Mouse (Mus musculus): ENCODE data around the gene Mlxip.

Mlxip gene

DNA sequence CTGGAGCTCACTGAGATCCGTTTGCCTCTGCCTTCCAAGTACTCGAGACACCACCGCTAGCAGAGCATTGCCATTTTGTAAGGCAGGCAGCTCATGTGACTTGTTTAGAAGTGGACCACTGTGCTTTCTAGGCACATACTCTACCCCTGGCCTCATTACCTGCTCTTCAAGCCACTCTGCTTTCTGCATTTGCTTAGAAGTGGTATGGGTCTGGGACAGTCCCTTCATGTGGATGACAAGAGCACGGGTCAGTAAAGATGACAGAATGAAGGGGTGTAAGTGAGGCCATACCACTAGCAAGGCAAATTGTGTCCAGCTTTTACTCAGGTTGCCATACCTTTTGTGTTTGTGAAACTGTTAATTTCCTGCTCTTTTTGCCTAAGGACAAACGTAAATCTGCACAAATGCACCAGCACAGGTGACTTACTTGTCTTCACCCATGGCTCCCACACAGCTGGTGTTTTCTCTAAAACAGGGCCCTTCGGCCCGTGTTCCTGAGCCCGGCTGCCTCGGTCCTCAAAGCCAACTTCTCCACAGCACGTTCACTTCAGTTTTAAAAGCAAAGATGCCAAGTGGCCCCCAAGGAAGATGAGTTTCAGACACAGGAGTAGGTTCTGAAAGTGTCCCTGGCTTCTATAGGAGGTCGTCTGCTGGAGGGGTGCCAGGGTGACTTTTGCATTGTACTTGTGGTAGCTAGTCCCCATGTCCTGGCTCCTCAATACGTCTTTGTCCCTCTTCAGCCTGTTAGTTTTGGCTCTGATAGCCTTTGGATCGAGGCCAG lies 37.1 kb downstream of the Mlxip start:
- no peak for DNase-seq (ENCODE audit: low read depth, low spot score)

- DNase-seq (ENCODE audit: low read depth, low spot score) = no peak
Measured at GRCm38 (mm10) chr5:123432305-123432874, 37.8 kb downstream of the Mlxip start.

DNA sequence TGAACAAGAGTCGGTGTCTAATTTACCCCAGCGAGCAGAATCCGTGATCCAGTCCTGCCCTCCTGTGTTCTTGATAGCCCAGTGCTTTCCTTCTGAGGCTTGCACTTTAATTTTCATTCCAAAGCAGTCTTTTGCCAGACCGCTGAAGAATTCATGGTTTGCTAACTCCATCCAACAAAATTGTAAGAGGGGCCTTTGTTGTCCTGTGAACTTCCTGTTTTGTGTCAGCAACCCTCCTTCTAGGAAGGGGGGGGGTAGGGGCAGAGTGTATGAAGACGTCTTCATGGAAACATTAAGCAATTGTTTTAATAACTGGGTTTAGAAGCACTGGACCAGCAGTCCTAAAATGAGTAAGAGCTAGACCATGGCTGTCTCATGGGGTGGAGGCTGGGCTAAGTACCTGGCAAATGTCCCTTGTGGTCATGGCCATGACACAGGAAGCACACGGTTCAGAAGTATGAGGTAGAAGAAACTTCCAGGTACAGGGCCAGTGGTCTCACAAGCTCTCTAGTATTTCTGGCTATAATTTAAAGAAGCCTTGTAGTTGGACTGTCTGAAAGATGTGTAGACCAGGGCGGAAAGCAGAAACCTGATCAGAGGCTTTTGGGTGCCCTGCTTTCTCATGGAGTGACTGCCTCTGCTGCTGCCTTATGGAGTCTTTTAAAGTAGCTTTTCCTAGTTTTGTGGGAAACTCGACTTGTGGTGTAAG lies 41.6 kb downstream of the Mlxip start:
- no peak for DNase-seq (ENCODE audit: low read depth, low spot score)

GRCm38 (mm10) chr5:123436780-123437175 lies 42.2 kb downstream of the Mlxip start:
- no peak for DNase-seq (ENCODE audit: low read depth, low spot score)

DNA sequence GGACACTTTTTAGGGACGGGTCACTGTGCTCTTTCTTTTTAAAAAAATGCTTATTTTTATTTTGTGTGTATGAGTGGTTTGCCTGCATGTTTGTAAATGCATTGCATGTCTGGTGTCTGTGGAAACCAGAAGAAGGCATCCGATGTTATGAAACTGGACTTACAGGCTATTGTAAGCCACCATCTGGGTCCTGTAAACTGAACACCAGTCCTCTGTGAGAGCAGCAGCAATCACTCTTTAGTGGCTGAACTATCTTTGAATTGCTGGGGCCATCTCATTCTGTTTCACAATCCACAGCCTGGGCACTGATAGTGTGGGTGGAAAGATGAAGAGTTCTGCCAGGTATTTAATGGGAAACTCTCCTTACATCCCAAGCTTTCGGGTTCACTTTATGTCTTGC lies 43.8 kb downstream of the Mlxip start:
- DNase-seq (ENCODE audit: low read depth, low spot score) = no peak

GRCm38 (mm10) chr5:123439312-123439711 lies 44.7 kb downstream of the Mlxip start:
- DNase-seq (ENCODE audit: low read depth, low spot score) = no peak

DNA sequence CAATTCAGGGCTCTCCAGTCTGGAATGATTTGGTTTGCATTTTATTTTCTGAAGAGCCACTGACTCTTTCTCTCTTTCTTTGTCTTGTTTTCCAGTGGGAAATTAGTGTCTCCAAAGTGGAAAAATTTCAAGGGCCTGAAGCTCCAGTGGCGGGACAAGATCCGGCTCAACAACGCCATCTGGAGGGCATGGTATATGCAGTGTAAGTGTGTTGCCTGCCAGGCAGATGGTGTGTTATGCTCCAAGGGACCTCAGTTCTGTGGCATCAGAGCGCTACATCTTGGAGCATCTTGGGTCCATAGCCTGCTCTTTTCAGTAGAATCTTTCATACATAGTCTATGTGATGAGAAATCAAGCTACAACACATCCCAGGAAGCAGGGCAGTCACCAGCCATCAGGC lies 45.3 kb downstream of the Mlxip start:
- DNase-seq (ENCODE audit: low read depth, low spot score) = no peak

GRCm38 (mm10) chr5:123440664-123441063 lies 46.1 kb downstream of the Mlxip start:
- DNase-seq (ENCODE audit: low read depth, low spot score) = no peak

GRCm38 (mm10) chr5:123442283-123442682 lies 47.7 kb downstream of the Mlxip start:
- DNase-seq (ENCODE audit: low read depth, low spot score) = no peak

DNA sequence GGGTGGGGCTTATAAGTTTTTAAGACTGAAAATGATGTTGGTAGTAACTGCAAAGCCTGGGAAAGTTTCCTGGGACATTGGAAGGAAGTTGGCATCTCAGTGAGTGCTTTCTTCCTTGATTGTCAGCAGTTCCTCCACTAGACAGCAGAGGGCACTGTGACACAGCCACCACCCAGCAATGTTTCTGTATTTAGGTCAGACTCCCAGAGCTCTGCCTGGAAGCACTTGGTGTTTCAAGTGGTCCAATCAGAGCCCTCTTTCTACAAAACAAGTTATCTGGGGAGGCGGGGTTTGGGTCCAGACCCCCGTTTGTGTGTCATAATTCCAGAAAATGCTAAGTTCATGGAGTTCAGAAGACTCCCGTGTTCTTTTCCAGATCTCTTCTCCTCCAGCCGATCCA lies 49.5 kb downstream of the Mlxip start:
- DNase-seq (ENCODE audit: low read depth, low spot score) = peak; percentile 34

DNA sequence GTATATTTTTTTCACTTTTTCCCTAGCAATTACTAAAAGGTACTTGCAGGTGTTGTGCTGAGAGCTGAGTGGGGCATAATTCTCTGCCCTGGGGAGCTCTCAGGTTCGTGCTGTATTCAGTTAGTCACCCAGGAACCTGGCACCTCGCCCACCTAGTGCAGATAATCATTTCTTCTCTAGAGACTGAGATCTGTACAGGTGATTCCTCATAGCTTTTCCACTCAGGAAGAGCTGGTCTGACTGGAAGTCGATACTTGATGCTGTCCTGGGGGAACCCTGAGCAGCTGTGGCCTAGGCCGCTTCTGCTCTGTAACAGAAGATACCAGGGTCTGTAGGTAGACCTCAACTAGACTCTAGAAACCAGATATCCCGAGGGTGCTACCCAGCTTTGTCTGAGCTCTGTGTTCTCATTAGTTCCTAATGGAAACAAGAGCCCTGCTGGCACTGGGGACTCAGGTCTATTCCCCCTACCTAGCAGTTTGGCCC lies 50.3 kb downstream of the Mlxip start:
- no peak for DNase-seq (ENCODE audit: low read depth, low spot score)

DNA sequence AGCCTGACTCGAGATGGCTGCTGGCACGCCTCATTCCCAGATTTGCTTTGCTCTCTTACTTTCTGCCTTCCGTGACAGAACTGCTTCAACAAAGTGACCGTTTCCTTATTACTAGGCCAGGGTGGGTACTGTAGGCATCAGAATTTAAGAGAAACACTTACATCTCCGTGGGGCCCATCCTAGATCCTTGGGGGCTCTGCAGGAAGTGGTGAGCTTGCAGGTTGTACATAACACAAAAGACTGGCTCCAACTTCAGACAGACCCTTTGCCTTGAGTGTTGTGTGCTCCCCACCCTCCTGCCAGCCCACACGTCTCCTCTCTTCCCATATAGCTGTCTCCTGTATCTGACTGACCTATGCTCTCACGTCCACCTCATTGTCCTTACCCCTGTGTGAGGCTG lies 57.3 kb downstream of the Mlxip start:
- DNase-seq (ENCODE audit: low read depth, low spot score) = no peak

DNA sequence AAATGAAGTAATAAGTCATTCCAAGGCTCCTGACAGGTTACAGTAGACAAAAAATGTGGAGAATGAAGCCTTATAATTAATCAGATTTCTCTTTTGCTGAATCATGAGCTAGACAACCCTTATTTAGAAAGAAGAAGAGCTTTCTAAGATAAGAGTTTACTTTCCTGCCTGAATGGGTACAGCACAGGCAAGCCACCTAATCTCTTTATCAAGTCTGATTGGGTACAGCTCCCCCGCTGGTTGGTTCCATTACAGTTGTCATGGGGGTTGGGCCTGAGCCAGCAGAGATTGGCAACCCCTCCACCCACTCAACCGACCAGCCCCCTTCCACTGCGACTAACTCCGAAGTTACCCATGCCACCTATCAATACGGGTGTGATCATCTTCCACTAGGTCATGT lies 66.8 kb downstream of the Mlxip start:
- no peak for DNase-seq (ENCODE audit: low read depth, low spot score)

DNA sequence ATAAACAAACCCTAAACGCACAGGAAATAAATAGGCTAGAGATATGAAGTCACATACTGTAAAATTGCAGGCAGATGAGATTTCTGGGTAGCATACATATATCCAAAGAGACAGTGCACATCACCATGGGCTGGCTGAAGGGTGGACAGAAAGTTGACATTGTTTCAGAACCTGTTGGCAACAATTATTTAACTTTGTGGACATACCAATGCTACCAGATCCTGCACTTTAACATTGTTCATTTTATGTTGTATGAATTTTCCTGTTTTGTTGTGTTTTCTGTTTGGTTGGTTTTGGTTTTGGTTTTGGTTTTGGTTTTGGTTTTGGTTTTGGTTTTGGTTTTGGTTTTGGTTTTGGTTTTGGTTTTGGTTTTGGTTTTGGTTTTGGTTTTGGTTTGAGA lies 70.0 kb downstream of the Mlxip start:
- DNase-seq (ENCODE audit: low read depth, low spot score) = no peak

DNA sequence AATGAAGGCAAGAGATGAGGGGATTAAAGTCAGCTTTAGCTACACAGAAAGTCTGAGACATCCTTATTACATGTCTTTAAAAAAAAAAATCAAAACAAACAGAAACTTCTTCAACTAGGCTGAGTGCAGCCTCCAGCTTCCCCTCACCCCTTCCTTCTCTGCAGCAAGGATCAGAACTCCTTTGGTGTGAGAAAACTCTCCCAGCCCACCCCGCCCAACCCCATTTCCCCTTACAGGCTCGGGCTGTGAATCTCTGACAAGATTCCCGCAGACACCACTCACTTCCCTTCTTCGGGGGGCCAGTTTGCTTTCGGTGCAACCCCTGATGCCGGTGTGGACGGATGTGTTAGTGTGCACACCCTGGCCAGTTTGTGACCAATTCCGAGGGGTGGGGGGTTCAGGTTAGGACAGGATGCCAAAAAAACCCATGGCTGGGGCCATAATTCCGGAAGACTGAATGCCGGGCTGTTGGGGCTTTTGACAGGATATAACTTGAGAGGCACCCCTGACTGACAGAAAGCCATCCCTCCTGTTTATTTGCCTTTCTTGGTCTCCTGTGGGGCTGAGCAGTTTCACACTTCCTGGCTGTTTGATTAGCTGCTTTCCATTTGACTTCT lies 76.3 kb downstream of the Mlxip start:
- no peak for DNase-seq (ENCODE audit: low read depth, low spot score)

- DNase-seq (ENCODE audit: low read depth, low spot score) = no peak
Measured at GRCm38 (mm10) chr5:123473817-123474216, 79.2 kb downstream of the Mlxip start.

DNA sequence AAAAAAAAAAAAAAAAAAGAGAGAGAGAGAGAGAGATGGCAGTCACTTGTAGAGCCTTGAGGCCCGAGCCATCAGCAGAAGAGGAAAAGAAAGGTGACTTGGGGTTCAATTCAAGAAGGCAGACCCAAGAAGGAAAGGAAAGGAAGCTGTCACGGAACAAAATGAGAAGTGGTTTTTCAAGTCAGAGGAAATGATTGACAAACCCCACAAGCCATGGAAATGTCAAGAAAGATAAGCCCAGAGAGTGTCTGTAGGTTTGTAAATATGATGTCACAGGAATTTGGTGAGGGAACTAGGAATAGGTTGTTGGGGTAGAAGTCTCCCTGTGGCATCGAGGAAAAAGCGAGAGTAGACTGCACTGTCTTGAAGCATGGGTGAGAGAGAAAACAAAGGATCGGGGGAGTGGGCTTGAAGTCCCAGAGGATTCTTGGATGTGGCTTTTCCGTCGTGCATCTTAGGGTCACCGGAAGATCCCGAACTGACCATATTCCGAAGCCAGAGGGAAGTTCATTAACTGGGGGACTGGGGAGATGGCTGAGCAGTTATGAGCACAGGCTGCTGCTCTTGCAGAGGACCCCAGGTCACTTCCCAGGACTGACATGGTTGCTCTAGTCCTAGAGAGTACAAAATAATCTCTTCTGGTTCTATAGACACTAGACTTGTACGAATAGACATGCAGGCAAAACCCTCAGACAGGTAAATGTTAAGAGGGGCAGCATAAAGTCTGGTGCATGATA lies 93.2 kb downstream of the Mlxip start:
- no peak for DNase-seq (ENCODE audit: low read depth, low spot score)

DNA sequence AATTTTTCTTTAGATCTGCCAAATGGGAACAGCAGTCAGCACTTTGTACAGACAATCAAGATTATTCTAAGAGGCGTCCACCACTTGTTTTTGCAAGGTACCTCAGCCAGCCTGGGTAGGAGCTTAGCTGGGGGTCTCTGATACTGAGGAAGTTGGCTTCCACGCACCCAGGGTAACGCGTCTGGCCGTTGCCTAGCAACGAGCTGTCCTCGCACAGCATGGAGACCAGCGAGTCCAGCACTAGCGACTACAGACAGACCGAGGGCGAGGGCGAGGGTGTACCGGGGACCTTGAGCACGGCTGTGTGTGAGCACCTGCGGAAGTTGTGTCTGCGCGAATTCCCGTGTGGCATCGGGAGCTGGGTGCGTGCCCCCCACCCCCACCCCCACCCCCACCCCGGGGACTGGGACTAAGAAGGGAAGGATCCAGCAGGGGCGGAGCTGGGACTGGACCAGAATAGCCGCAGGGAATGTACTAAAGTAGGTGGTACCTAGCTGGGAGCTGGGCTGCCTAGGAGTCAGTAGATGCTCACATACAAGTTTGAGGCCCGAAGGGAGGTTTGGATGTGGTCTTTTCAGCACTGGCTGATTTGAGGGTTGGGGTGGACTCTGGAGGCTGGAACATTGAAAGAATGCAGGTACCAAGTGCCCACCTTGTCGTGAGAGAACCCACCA lies 94.7 kb downstream of the Mlxip start, which contains the start of the genes Lrrc43 and Il31:
Gene Lrrc43 (plus strand): TSS at position 194 of the 674 bp plus-strand sequence.
Gene Il31 (minus strand): TSS at position 378 of the 674 bp plus-strand sequence.
- DNase-seq (ENCODE audit: low read depth, low spot score) = no peak

GRCm38 (mm10) chr5:123489935-123490334 lies 95.3 kb downstream of the Mlxip start:
- no peak for DNase-seq (ENCODE audit: low read depth, low spot score)

GRCm38 (mm10) chr5:123499717-123500116 lies 105.1 kb downstream of the Mlxip start:
- no peak for DNase-seq (ENCODE audit: low read depth, low spot score)

DNA sequence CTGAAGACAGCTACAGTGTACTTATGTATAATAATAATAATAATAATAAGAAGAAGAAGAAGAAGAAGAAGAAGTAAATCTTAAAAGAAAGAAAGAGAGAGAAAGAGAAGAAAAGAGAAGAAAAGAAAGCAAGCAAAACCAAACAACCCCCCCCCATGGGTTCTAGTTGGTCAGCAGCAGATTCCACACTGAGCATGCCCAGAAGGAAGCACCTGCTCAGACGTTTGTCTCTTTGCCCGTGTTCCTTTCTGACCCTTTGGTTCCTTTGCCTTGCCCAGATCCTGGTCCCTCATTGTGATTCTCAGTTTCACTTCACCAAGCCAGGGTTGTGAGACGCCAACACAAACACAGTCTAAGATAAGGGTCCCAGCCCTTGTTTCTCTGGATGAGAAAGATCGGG lies 107.4 kb downstream of the Mlxip start:
- DNase-seq (ENCODE audit: low read depth, low spot score) = no peak

All from c-Kit-negative CD71-positive TER-119-positive erythroid progenitor cells, embryonic 14.5 days (primary cell).